10 mouse cellular contexts compared by ENCODE assay signal in the genomic region with DNA sequence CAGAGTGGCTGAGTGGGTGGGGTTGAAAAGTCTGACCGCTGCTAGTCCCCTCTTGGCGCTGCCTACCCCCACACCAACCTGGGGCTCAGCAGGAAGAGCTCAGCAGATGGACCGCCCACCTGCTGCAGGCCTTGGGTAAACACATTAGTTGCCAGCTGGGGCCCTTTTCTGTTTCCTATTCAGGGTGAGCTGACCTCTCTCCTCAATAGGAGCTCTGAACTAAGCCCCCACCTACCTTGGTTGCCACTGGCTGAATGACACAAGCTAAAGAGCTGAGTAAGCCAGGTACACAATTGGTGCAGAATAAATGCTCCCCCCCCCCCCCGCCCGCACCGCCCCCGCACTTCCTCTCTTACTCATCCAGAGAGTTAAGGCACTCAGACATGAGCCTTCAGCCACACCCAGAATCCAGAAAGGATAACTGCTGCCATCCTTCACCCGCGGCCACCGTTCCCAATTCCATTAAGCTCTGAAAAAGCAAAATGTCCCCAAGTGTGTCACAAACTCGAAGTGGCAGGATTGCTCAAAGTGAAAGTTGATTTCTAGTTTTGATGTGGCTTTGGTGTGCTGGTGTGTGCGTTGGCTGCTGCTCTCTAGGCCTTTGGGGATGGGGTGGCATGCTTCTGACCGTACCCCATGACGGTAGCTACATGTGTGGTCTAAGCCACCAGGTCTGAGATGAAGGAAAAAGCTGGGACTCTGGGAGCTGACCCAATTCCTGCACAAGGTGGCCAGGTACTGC. TPM values are rescaled to one million over a fixed set of nuclear protein-coding genes. Genes with fewer than 3 reads are reported as not detected.
DNase-seq lines count a peak whose midpoint lies in the region; ATAC-seq lines count a peak whose summit lies in the region.
"Had no signal": no experiment of that assay in that cellular context is flagged by ENCODE, and none has a peak within 500 bp of the region (broad histone marks: within the 10 kb centered on the region; RNA-seq: fewer than 3 reads in every experiment).

No protein-coding gene starts in this region.

- H3K4me2 ChIP-seq in neural tube, embryonic 15.5 days: no peak overlapping the region
- no peak overlapping the region for H3K4me2 ChIP-seq in forebrain, embryonic 14.5 days (ENCODE audit: low read length)
- H3K4me2 ChIP-seq in stomach, embryonic 15.5 days: no peak overlapping the region
- H3K4me2 ChIP-seq: heart, embryonic 15.5 days had no signal

- peaks cover 15% of the 10 kb centered on the region; the same call in 1 of the 2 replicates for H3K4me1 ChIP-seq in neural tube, embryonic 15.5 days
- peaks cover 21% of the 10 kb centered on the region for H3K4me1 ChIP-seq in forebrain, embryonic 14.5 days (ENCODE audit: control insufficient read depth, insufficient read depth, low read length)
- H3K4me1 ChIP-seq in stomach, embryonic 15.5 days: peaks cover 8% of the 10 kb centered on the region

- H3K27me3 ChIP-seq in neural tube, embryonic 15.5 days (replicated peaks): no peaks in the 10 kb centered on the region
- no peaks in the 10 kb centered on the region for H3K27me3 ChIP-seq in forebrain, embryonic 14.5 days (replicated peaks; ENCODE audit: control insufficient read depth, insufficient read depth, low read length)
- no peaks in the 10 kb centered on the region for H3K27me3 ChIP-seq in stomach, embryonic 15.5 days (replicated peaks)
- H3K27me3 ChIP-seq: heart, embryonic 15.5 days had no signal

- H3K9me3 ChIP-seq in neural tube, embryonic 15.5 days (replicated peaks): no peaks in the 10 kb centered on the region
- no peaks in the 10 kb centered on the region for H3K9me3 ChIP-seq in forebrain, embryonic 14.5 days (replicated peaks; ENCODE audit: control insufficient read depth, low read length)
- H3K9me3 ChIP-seq in stomach, embryonic 15.5 days: no peaks in the 10 kb centered on the region
- H3K9me3 ChIP-seq: heart, embryonic 15.5 days had no signal

- no peak overlapping the region for H3K27ac ChIP-seq in neural tube, embryonic 15.5 days (replicated peaks)
- H3K27ac ChIP-seq in forebrain, embryonic 14.5 days (ENCODE audit: low read depth, low read length): no peak overlapping the region
- H3K27ac ChIP-seq in stomach, embryonic 15.5 days: 0 out of 2 replicates have a peak overlapping the region, but pooled peaks have one; percentile 5
- H3K27ac ChIP-seq: heart, embryonic 15.5 days had no signal

- peak; percentile 84 for DNase-seq in cerebellum, adult 11-12 months
- no peak for DNase-seq in cerebellum, postnatal 14 days
- DNase-seq in neural tube, embryonic 10.5 days (ENCODE audit: extremely low spot score, low spot score): peak; percentile 33
- peak; percentile 60 for DNase-seq in forebrain, embryonic 14.5 days (ENCODE audit: low spot score)
- DNase-seq in kidney, postnatal 25 days: no peak
- no peak for DNase-seq in urinary bladder, postnatal 25 days (ENCODE audit: low spot score)
- DNase-seq: B cell, adult 2 months had no signal

- H3K36me3 ChIP-seq in neural tube, embryonic 15.5 days: no peaks in the 10 kb centered on the region
- no peaks in the 10 kb centered on the region for H3K36me3 ChIP-seq in forebrain, embryonic 14.5 days (ENCODE audit: control insufficient read depth, insufficient read depth, low read length)
- H3K36me3 ChIP-seq in stomach, embryonic 15.5 days: no peaks in the 10 kb centered on the region
- H3K36me3 ChIP-seq: heart, embryonic 15.5 days had no signal

- H3K9ac ChIP-seq in neural tube, embryonic 15.5 days (replicated peaks): no peak overlapping the region
- no peak overlapping the region for H3K9ac ChIP-seq in forebrain, embryonic 14.5 days (ENCODE audit: low read length)
- no peak overlapping the region for H3K9ac ChIP-seq in stomach, embryonic 15.5 days
- H3K9ac ChIP-seq: heart, embryonic 15.5 days had no signal

- H3K4me3 ChIP-seq in neural tube, embryonic 15.5 days (replicated peaks): no peak overlapping the region
- H3K4me3 ChIP-seq in forebrain, embryonic 14.5 days (ENCODE audit: low read depth, low read length): no peak overlapping the region
- no peak overlapping the region for H3K4me3 ChIP-seq in stomach, embryonic 15.5 days (replicated peaks)
- H3K4me3 ChIP-seq: heart, embryonic 15.5 days had no signal

- WGBS in neural tube, embryonic 15.5 days: 19% methylated on average over 13 of the region's 14 CpGs
- WGBS in forebrain, embryonic 14.5 days: 20% methylated on average over 13 of the region's 14 CpGs
- 34% methylated on average over 14 of the region's 14 CpGs for WGBS in stomach, embryonic 15.5 days

- ATAC-seq in neural tube, embryonic 15.5 days (ENCODE audit: low FRiP score): no peak
- ATAC-seq in forebrain, embryonic 14.5 days: peak; percentile 57
- peak; percentile 59 for ATAC-seq in stomach, embryonic 15.5 days (ENCODE audit: insufficient read depth, low FRiP score, low read depth)

RNA-seq across cellular contexts. Expression of gene Gpr142, which starts 9.1 kb away (rescaled TPM):
- not detected in 2 replicates for polyA plus RNA-seq in neural tube, embryonic 15.5 days (2015; fragmentation: Nextera tagmentation; extraction: Ambion mirVana)
- not detected in 2 replicates for polyA plus RNA-seq in forebrain, embryonic 14.5 days (2014; fragmentation: Nextera tagmentation; extraction: Ambion mirVana)
- 0.54 and 0.58 TPM in 2 replicates for polyA plus RNA-seq in stomach, embryonic 15.5 days (2015; fragmentation: Nextera tagmentation; extraction: Ambion mirVana)
- polyA plus RNA-seq: heart, embryonic 15.5 days had no signal

RNA-seq across cellular contexts. Expression of gene Btbd17, which starts 12.1 kb away (rescaled TPM):
- 14.8 and 21.3 TPM in 2 replicates for polyA plus RNA-seq in neural tube, embryonic 15.5 days (2015; fragmentation: Nextera tagmentation; extraction: Ambion mirVana)
- polyA plus RNA-seq in forebrain, embryonic 14.5 days (2014; fragmentation: Nextera tagmentation; extraction: Ambion mirVana): 22.1 and 24.7 TPM in 2 replicates
- 1.6 and 3.8 TPM in 2 replicates for polyA plus RNA-seq in stomach, embryonic 15.5 days (2015; fragmentation: Nextera tagmentation; extraction: Ambion mirVana)

RNA-seq across cellular contexts. Expression of gene Kif19a, which starts 42.7 kb away (rescaled TPM):
- 0.47 and 1.0 TPM in 2 replicates for polyA plus RNA-seq in neural tube, embryonic 15.5 days (2015; fragmentation: Nextera tagmentation; extraction: Ambion mirVana)
- 0.23 and 0.34 TPM in 2 replicates for polyA plus RNA-seq in forebrain, embryonic 14.5 days (2014; fragmentation: Nextera tagmentation; extraction: Ambion mirVana)
- polyA plus RNA-seq in stomach, embryonic 15.5 days (2015; fragmentation: Nextera tagmentation; extraction: Ambion mirVana): 0.58 and 1.1 TPM in 2 replicates

RNA-seq across cellular contexts. Expression of gene Gprc5c, which starts 43.1 kb away (rescaled TPM):
- polyA plus RNA-seq in neural tube, embryonic 15.5 days (2015; fragmentation: Nextera tagmentation; extraction: Ambion mirVana): 8.8 and 12.0 TPM in 2 replicates
- polyA plus RNA-seq in forebrain, embryonic 14.5 days (2014; fragmentation: Nextera tagmentation; extraction: Ambion mirVana): 4.4 and 5.4 TPM in 2 replicates
- 26.7 and 27.4 TPM in 2 replicates for polyA plus RNA-seq in stomach, embryonic 15.5 days (2015; fragmentation: Nextera tagmentation; extraction: Ambion mirVana)

Comparison
In these comparisons a context has a peak if more than half of its experiments do, and no peak if none do; other contexts are left out.
1. DNase-seq: peak in cerebellum, adult 11-12 months (single experiment), neural tube, embryonic 10.5 days (single experiment) and forebrain, embryonic 14.5 days (single experiment); none in cerebellum, postnatal 14 days (0 of 2), kidney, postnatal 25 days (0 of 2) and urinary bladder, postnatal 25 days (single experiment).